In genomic region chr14:26899490-26899889, GRCm38 (mm10) we compare ENCODE assay signal across 21 mouse cellular contexts. TPM values are rescaled to one million over a fixed set of nuclear protein-coding genes. Genes with fewer than 3 reads are reported as not detected.
"Had no signal": no experiment of that assay in that cellular context is flagged by ENCODE, and none has a peak within 500 bp of the region (broad histone marks: within the 10 kb centered on the region; RNA-seq: fewer than 3 reads in every experiment).

No protein-coding gene starts in this region.

- H3K36me3 ChIP-seq: neural tube, embryonic 15.5 days; stomach, embryonic 15.5 days had no signal

- H3K27me3 ChIP-seq: neural tube, embryonic 15.5 days; stomach, embryonic 15.5 days had no signal

- H3K4me3 ChIP-seq: neural tube, embryonic 15.5 days; stomach, embryonic 15.5 days had no signal

- H3K9ac ChIP-seq: neural tube, embryonic 15.5 days; stomach, embryonic 15.5 days had no signal

- H3K9me3 ChIP-seq: neural tube, embryonic 15.5 days; stomach, embryonic 15.5 days had no signal

- H3K27ac ChIP-seq: neural tube, embryonic 15.5 days; stomach, embryonic 15.5 days; stomach, postnatal 0 days had no signal

- H3K4me1 ChIP-seq: neural tube, embryonic 15.5 days; stomach, embryonic 15.5 days had no signal

- H3K4me2 ChIP-seq: neural tube, embryonic 15.5 days; stomach, embryonic 15.5 days had no signal

- DNase-seq: retina, postnatal 1 day; right cerebral cortex, adult 18-20 months; right cerebral cortex, postnatal 14 days; right cerebral cortex, postnatal 25 days; right cerebral cortex, postnatal 4 days; spleen, adult 18-20 months; thymus, adult 18-20 months; thymus, adult 2 months; thymus, postnatal 14 days; thymus, postnatal 25 days; thymus, postnatal 36 days; thymus, postnatal 4 days had no signal

RNA-seq across cellular contexts. Expression of gene Asb14, which starts 5.1 kb away (rescaled TPM):
- total RNA-seq: neutrophil, adult 5-6 weeks had no signal
- polyA plus RNA-seq: small intestine, adult 2 months; spleen, adult 2 months; stomach, embryonic 14.5 days; stomach, embryonic 16.5 days; urinary bladder, adult 2 months had no signal
